Mouse (Mus musculus): ENCODE measurements around the gene Gypa. TPM values are rescaled to one million over a fixed set of nuclear protein-coding genes. Genes with fewer than 3 reads are reported as not detected.

Gene Gypa
- polyA plus RNA-seq, 1 experiment from 2014 or later: 2.4 TPM

- DNase-seq (ENCODE audit: low spot score) (no peak), ATAC-seq (ENCODE audit: low FRiP score) (no peak)
- H3K4me1 ChIP-seq (replicated peaks; ENCODE audit: control insufficient read depth, insufficient read depth, low read length): no peaks in the 10 kb centered on the region
- no peak overlapping the region for H3K9ac ChIP-seq
- no peaks in the 10 kb centered on the region for H3K27me3 ChIP-seq (ENCODE audit: control insufficient read depth, insufficient read depth, low read length)
- H3K9me3 ChIP-seq (ENCODE audit: control insufficient read depth, low read length): no peaks in the 10 kb centered on the region
- H3K4me2 ChIP-seq (replicated peaks): no peak overlapping the region
- 83% methylated on average over 6 of the region's 6 CpGs for WGBS
- no peaks in the 10 kb centered on the region for H3K36me3 ChIP-seq (replicated peaks; ENCODE audit: control insufficient read depth, insufficient read depth)
- H3K4me3 ChIP-seq (replicated peaks; ENCODE audit: low read length): no peak overlapping the region
- H3K27ac ChIP-seq: no peak overlapping the region
Observed at GRCm38 (mm10) chr8:80501283-80501682, 7.7 kb downstream of the Gypa start.

- DNase-seq (ENCODE audit: low spot score): no peak
- Histone ChIP-seq H3K27me3 (ENCODE audit: control insufficient read depth, insufficient read depth, low read length) (no peaks in the 10 kb centered on the region), H3K27ac (no peak overlapping the region), H3K36me3 (replicated peaks; ENCODE audit: control insufficient read depth, insufficient read depth) (no peaks in the 10 kb centered on the region), H3K9ac (no peak overlapping the region), H3K4me1 (replicated peaks; ENCODE audit: control insufficient read depth, insufficient read depth, low read length) (no peaks in the 10 kb centered on the region), H3K4me2 (replicated peaks) (no peak overlapping the region), H3K9me3 (ENCODE audit: control insufficient read depth, low read length) (no peaks in the 10 kb centered on the region), H3K4me3 (replicated peaks; ENCODE audit: low read length) (no peak overlapping the region)
- ATAC-seq (ENCODE audit: low FRiP score): no peak
- 93% methylated on average over 5 of the region's 5 CpGs for WGBS
Observed at GRCm38 (mm10) chr8:80526382-80527355, 33.1 kb downstream of the Gypa start.

- WGBS: 93% methylated on average over 3 of the region's 3 CpGs
- Histone ChIP-seq H3K9ac (no peak overlapping the region), H3K27me3 (ENCODE audit: control insufficient read depth, insufficient read depth, low read length) (no peaks in the 10 kb centered on the region), H3K9me3 (ENCODE audit: control insufficient read depth, low read length) (peaks cover 19% of the 10 kb centered on the region; the same call in 1 of the 2 replicates), H3K36me3 (replicated peaks; ENCODE audit: control insufficient read depth, insufficient read depth) (no peaks in the 10 kb centered on the region), H3K4me2 (replicated peaks) (no peak overlapping the region), H3K4me1 (replicated peaks; ENCODE audit: control insufficient read depth, insufficient read depth, low read length) (no peaks in the 10 kb centered on the region), H3K27ac (no peak overlapping the region), H3K4me3 (replicated peaks; ENCODE audit: low read length) (no peak overlapping the region)
- ATAC-seq (ENCODE audit: low FRiP score): no peak
- peak; percentile 32 for DNase-seq (ENCODE audit: low spot score)
Observed at GRCm38 (mm10) chr8:80541836-80542235, 48.3 kb downstream of the Gypa start.

- Histone ChIP-seq H3K4me1 (replicated peaks; ENCODE audit: control insufficient read depth, insufficient read depth, low read length) (no peaks in the 10 kb centered on the region), H3K9ac (no peak overlapping the region), H3K9me3 (ENCODE audit: control insufficient read depth, low read length) (no peaks in the 10 kb centered on the region), H3K27me3 (ENCODE audit: control insufficient read depth, insufficient read depth, low read length) (no peaks in the 10 kb centered on the region), H3K4me2 (replicated peaks) (no peak overlapping the region), H3K4me3 (replicated peaks; ENCODE audit: low read length) (no peak overlapping the region), H3K36me3 (replicated peaks; ENCODE audit: control insufficient read depth, insufficient read depth) (no peaks in the 10 kb centered on the region), H3K27ac (no peak overlapping the region)
- ATAC-seq (ENCODE audit: low FRiP score) (no peak), DNase-seq (ENCODE audit: low spot score) (no peak)
Observed at GRCm38 (mm10) chr8:80550436-80550835, 56.9 kb downstream of the Gypa start.

- no peak overlapping the region for H3K9ac ChIP-seq
- ATAC-seq (ENCODE audit: low FRiP score) (no peak), DNase-seq (ENCODE audit: low spot score) (no peak)
- H3K4me1 ChIP-seq (replicated peaks; ENCODE audit: control insufficient read depth, insufficient read depth, low read length): no peaks in the 10 kb centered on the region
- no peak overlapping the region for H3K4me3 ChIP-seq (replicated peaks; ENCODE audit: low read length)
- H3K9me3 ChIP-seq (ENCODE audit: control insufficient read depth, low read length): no peaks in the 10 kb centered on the region
- WGBS: 62% methylated on average over 3 of the region's 3 CpGs
- no peak overlapping the region for H3K4me2 ChIP-seq (replicated peaks)
- no peaks in the 10 kb centered on the region for H3K27me3 ChIP-seq (ENCODE audit: control insufficient read depth, insufficient read depth, low read length)
- H3K36me3 ChIP-seq (replicated peaks; ENCODE audit: control insufficient read depth, insufficient read depth): no peaks in the 10 kb centered on the region
- no peak overlapping the region for H3K27ac ChIP-seq
Observed at GRCm38 (mm10) chr8:80551303-80551702, 57.7 kb downstream of the Gypa start.

DNA sequence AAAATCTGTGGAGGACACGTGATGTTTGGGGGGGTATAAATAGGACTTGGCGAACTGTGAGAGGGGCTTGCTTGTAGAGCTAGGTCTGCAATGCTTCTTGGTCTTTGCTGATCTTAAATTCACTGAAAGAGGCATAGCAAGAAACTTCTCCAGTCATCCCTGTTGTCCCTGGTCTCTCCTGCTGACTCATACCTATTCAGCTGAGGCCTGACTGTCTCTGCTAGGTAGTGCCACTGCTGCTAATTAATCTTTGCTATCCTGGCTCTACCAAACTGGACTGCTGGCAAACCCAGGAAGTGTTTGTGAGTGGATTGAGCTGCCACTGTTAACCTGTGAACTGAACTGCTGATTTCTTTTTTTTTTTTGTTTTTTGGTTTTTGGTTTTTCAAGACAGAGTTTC is 61.4 kb downstream of the Gypa start:
- no peak overlapping the region for H3K4me2 ChIP-seq (replicated peaks)
- no peak overlapping the region for H3K4me3 ChIP-seq (replicated peaks; ENCODE audit: low read length)
- H3K9ac ChIP-seq: no peak overlapping the region
- no peaks in the 10 kb centered on the region for H3K9me3 ChIP-seq (ENCODE audit: control insufficient read depth, low read length)
- no peaks in the 10 kb centered on the region for H3K36me3 ChIP-seq (replicated peaks; ENCODE audit: control insufficient read depth, insufficient read depth)
- no peaks in the 10 kb centered on the region for H3K4me1 ChIP-seq (replicated peaks; ENCODE audit: control insufficient read depth, insufficient read depth, low read length)
- H3K27ac ChIP-seq: no peak overlapping the region
- DNase-seq (ENCODE audit: low spot score) (no peak), ATAC-seq (ENCODE audit: low FRiP score) (no peak)
- WGBS: 91% methylated on average over 2 of the region's 2 CpGs
- H3K27me3 ChIP-seq (ENCODE audit: control insufficient read depth, insufficient read depth, low read length): no peaks in the 10 kb centered on the region

Other genes with a start within 250 kb of the Gypa start
- 0.24 and 0.27 TPM in 2 replicates for gene Frem3, start 117.3 kb downstream of the Gypa start, polyA plus RNA-seq (2014; fragmentation: Nextera tagmentation; extraction: Ambion mirVana)
- 56.7 and 61.3 TPM in 2 replicates for gene Smarca5, start 245.7 kb downstream of the Gypa start, polyA plus RNA-seq (2014; fragmentation: Nextera tagmentation; extraction: Ambion mirVana)